Mouse (Mus musculus) cortical plate, adult 2 months (tissue): Measurements from ENCODE around the gene Rapgef2. TPM values are rescaled to one million over a fixed set of nuclear protein-coding genes. Genes with fewer than 3 reads are reported as not detected.

ENCODE experiments used
- H3K27ac ChIP-seq: fragments of 200-500 bp; 2 replicates; pipeline ENCODE4 v1.5.1; 2012; ENCODE audit warnings: low read length, control low read depth, inconsistent platforms; ENCODE audit not compliant: insufficient read depth
- H3K4me1 ChIP-seq: fragments of 200-500 bp; 2 replicates; pipeline ENCODE4 v1.6.1; 2011; ENCODE audit warnings: low read length; ENCODE audit not compliant: control insufficient read depth, insufficient read depth
- H3K4me3 ChIP-seq: fragments of 200-500 bp; 2 replicates; pipeline ENCODE4 v1.5.1; 2011; ENCODE audit warnings: mild to moderate bottlenecking, low read length, control low read depth; ENCODE audit not compliant: insufficient read depth
- CTCF ChIP-seq: fragments of 200-500 bp; IDR thresholded peaks from 2 replicates; pipeline ENCODE4 v1.5.1; 2011; ENCODE audit warnings: mild to moderate bottlenecking, control low read depth, low read length; ENCODE audit not compliant: insufficient read depth; ENCODE audit errors: extremely low read depth
- POLR2A ChIP-seq: fragments of 200-500 bp; IDR thresholded peaks from 2 replicates; pipeline ENCODE4 v1.6.1; 2011; ENCODE audit warnings: mild to moderate bottlenecking, low read length, control low read depth; ENCODE audit not compliant: insufficient read depth; ENCODE audit errors: extremely low read depth
- polyA plus RNA-seq: library from polyadenylated mRNA; depleted of rRNA; stranded (reverse); fragments of >200 nt; gene quantifications from 2 replicates; pipeline ENCODE4 v1.2.3, GENCODE M21; 2012

Gene Rapgef2
- polyA plus RNA-seq, 1 experiment: 45.3 TPM

DNA sequence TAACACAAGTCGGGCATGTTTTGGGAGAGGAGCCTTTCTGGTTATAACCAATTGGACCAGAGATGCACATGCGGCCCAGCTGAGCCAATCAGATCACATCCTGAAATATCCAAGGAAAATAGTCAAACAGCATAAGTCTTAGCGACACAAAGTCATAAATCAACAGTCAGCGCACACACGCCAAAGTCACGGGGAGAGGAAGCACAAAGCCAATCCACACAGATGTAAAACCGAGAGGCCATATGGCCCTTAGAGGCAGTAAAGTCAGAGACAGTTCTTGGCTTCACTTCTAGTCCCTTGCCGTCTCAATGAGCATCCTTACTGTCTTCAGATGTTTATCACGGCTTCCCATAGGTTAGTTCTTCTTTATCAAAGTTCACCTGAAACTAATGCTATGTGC, 91.0 kb downstream of the Rapgef2 start:
- TF ChIP-seq CTCF (no peak), POLR2A (no peak)
- H3K27ac ChIP-seq: no peak overlapping the region
- peaks cover 12% of the 10 kb centered on the region for H3K4me1 ChIP-seq
- no peak overlapping the region for H3K4me3 ChIP-seq

DNA sequence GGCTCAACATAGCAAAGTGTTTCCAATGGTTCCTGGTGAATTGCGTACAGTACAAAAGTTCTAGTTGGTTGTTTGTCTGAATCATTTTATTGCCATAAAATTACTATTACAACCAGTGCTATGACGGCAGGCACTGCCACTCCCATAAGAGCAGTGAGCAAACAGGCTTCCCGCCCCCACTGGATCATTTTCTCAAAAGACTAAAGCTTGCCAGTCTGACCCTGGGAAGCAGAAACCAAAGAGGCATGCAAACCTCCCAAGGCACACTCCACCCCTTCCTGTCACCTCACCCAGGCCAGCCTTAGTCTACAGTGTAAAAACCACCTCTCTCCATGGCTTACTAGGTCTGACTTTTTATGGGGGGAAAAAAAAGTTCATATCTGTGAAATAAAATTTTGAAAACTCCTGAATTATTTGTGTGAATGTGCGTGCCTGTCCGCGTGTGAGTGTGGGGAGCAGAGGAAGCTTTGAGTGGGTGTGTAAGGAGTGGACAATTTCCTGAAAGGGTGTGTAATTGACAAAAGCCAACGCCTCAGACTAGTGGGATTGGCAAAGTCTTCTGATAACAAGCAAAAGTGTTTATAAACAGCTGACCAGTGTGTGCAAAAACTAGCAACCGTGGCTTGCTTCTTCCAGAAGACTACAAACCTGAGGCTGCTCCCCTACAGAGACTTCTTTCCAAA, 92.1 kb downstream of the Rapgef2 start:
- TF ChIP-seq CTCF: no peak
- no peak for TF ChIP-seq POLR2A
- Histone ChIP-seq H3K27ac (peak overlapping the region; percentile 62), H3K4me1 (peaks cover 12% of the 10 kb centered on the region), H3K4me3 (no peak overlapping the region)

DNA sequence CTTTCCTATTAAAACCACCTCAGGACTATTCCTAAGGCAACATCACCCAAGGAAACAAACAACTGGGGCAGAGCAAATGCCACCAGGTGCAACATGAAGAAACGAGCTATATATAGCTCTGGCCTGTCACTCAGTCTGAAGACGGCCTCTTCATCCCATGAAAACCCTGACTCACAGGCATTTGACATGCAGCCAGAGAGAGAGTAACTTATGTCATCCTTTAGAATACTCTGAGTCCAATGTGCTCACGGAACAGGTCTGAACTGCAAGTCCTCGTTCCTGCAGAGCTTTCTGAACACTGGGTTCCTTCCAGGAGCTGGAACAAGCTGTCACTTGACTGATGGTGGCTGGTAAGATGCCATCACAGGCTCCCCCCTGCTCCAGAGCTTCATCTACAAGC, 93.3 kb downstream of the Rapgef2 start:
- H3K4me1 ChIP-seq: peaks cover 7% of the 10 kb centered on the region
- no peak for TF ChIP-seq POLR2A
- no peak overlapping the region for H3K4me3 ChIP-seq
- H3K27ac ChIP-seq: 0 out of 2 replicates have a peak overlapping the region, but pooled peaks have one; percentile 63

DNA sequence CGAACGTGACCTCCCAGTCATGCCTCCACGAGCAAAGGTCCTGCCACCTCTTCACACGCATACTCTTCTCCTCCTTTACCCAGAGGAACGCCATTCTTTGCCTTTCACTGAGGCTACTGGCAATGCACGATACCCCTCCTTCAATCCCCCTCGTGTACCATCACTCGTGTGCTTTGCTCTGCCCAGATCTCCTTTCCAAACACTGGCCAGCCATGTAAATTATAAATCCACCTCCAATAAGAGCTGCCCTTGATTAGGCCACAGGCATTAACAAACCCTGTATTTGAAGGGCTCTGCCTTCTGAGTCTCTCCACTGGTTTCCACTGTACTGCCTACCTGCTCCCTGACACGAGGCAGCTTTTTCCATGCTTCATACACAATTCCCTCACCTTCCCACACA, 94.3 kb downstream of the Rapgef2 start:
- Histone ChIP-seq H3K27ac (no peak overlapping the region; the same call in 1 of the 2 replicates), H3K4me1 (peaks cover 6% of the 10 kb centered on the region), H3K4me3 (no peak overlapping the region)
- TF ChIP-seq POLR2A (no peak), CTCF (no peak)

DNA sequence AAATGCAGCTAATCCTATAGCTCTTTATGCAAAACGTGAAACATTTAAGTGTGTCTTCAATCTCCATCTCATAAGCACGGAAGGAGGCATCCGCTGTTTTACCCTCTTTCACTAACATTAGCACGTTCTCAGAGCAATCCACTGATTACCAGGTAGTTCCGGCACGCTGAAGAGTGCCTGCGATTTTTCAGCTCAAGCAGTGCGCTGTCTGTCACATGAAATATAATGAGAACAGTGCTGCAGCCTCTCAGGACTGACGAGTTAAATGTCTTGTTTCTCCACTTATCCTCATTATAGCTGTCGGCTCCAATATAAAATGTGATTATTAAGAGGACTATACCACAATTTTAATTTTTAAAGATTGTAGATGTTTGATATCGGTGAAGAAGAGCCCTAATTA, 94.8 kb downstream of the Rapgef2 start:
- TF ChIP-seq POLR2A: no peak
- no peak for TF ChIP-seq CTCF
- Histone ChIP-seq H3K4me1 (peaks cover 6% of the 10 kb centered on the region), H3K4me3 (no peak overlapping the region), H3K27ac (no peak overlapping the region; the same call in 1 of the 2 replicates)

DNA sequence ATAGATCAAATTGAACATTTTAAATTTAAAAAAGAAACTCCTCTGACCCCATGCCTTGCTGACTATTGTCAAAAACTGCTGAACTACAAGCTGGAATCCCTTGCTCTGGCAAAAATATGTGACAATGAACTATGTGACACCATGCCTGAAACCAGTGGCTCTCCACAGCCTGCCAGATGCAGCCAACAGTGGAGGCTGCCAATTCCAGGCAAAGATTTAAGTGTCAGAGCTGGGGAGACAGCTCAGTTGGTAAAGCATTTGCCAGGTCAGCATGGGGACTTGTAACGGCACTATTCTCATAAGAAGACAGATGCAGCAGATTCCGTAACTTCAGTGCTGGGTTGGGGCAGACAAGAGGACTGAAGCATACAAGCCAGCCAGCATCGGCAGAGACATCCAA, 95.9 kb downstream of the Rapgef2 start:
- H3K4me1 ChIP-seq: peaks cover 6% of the 10 kb centered on the region
- TF ChIP-seq CTCF (no peak), POLR2A (no peak)
- no peak overlapping the region for H3K27ac ChIP-seq
- no peak overlapping the region for H3K4me3 ChIP-seq

DNA sequence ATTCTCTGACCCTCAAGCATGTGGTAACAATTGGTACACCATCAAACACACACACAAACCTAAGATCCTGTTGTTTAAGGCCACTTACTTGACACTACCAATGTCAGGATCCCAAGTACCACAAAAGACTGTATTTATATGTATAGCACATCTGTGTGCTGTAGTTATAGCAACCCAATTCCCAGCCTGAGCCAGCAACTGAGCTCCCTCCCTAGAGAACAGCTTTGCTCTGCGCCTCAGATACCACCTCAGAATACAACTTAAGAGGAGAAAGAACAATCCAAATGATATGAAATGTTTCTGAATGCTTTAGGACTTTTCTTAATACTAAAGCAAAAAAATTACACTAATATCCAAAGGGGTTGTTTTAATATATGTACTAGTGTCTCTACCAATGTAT, 98.4 kb downstream of the Rapgef2 start:
- no peak for TF ChIP-seq POLR2A
- TF ChIP-seq CTCF: no peak
- Histone ChIP-seq H3K4me1 (peaks cover 6% of the 10 kb centered on the region), H3K4me3 (no peak overlapping the region), H3K27ac (no peak overlapping the region)

DNA sequence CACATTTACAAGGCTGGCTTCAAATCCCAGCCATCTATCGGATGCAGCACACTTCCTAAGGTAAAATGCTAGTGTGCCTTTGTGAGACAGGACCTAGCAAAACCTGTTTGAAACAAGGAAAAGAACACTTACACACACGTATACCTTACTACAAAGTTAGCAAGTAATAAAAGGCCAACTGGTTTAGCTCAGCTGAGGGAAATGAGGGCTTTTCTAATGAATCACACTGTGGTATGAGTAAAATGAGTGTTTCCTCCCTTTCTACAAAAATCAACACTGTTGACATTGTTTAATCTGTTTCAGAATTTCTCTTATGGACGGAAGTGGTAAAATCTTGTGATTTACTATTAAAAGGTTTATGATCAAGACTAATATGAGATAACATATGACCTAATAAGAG, 104.0 kb downstream of the Rapgef2 start:
- no peak overlapping the region for H3K4me3 ChIP-seq
- peaks cover 5% of the 10 kb centered on the region for H3K4me1 ChIP-seq
- TF ChIP-seq CTCF: no peak
- TF ChIP-seq POLR2A: no peak
- H3K27ac ChIP-seq: no peak overlapping the region

DNA sequence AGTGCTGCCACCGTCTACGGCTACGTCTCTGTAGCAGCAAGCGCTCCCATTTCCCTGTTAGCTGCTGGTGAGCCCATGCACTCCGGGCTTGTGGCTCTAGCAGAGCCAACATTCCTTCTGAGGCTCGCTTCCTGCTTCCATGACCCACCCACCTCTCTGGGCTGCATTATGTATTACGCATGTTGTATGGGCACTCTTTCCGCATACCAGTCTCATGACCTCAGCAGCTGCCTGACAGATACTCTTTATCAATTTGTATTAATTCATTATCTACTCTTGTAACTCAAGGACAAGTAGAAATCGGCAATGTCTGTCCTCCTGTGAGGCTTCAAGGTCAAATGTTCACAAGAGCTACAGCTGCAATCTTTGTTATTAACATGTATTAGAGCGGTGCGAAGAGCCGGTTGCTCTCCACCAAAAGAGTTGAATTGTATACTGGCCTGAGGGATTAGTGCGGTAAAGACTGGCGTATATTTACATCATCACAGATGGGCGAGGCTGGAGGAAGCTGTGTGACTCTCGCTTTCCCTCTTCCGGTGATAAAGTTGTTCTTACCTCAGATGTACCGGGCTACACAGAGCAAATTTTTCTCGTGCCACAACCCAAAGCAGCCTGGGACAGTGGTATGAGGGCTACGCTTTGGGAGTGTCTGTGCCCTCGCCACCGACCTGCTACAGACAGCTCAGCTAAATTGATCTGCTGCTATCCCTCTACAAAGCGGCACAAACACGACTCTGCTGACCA, 104.9 kb downstream of the Rapgef2 start:
- H3K4me3 ChIP-seq: 0 out of 2 replicates have a peak overlapping the region, but pooled peaks have one; percentile 12
- 0 out of 2 replicates have a peak, but pooled peaks have one; percentile 10 for TF ChIP-seq POLR2A
- no peak for TF ChIP-seq CTCF
- H3K27ac ChIP-seq: peak overlapping the region; percentile 61

DNA sequence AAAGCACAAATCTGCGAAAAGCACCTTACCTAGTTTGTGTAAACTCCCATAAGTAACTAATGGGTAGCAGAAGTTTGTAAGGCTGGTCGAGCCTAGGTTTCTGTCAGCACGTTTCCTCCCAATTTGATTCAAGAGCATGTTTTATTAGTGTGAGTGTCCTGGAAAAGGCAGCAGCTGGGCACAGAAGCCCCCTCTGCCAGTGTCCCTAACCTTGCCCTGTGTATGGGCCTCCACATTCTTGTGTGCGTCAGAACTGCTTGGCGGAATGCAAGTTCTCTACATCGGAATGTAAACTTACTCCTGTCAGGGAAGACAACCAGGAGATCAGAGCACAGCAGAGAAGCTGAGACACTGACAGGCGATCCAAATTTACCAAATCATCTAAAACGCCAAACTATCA, 106.2 kb downstream of the Rapgef2 start:
- Histone ChIP-seq H3K4me1 (peaks cover 7% of the 10 kb centered on the region), H3K4me3 (no peak overlapping the region), H3K27ac (no peak overlapping the region)
- TF ChIP-seq POLR2A (no peak), CTCF (no peak)

More for the DNA sequence above, 104.9 kb downstream of the Rapgef2 start:
- peaks cover 7% of the 10 kb centered on the region for H3K4me1 ChIP-seq
